Mouse (Mus musculus) lung, embryonic 14.5 days (tissue): ENCODE measurements around the gene Timm8a2. TPM values are rescaled to one million over a fixed set of nuclear protein-coding genes. Genes with fewer than 3 reads are reported as not detected.

Source experiments
- ATAC-seq: fragments of 200-750 bp; cut with Nextera tagmentation; 2 replicates; pipeline ENCODE4 v1.8.0; 2017; ENCODE audit warnings: mild to moderate bottlenecking, moderate TSS enrichment, moderate library complexity; ENCODE audit not compliant: insufficient read depth
- DNase-seq: peaks from one replicate; pipeline ENCODE4 v3.0.0-alpha.2; 2015
- H3K27ac ChIP-seq: fragments of 300-500 bp; sonication (generic); 2 replicates; pipeline ENCODE4 v1.5.1; 2014; ENCODE audit warnings: low read depth, mild to moderate bottlenecking, moderate library complexity
- H3K27me3 ChIP-seq: fragments of 300-500 bp; sonication (generic); 2 replicates; pipeline ENCODE4 v1.6.1; 2014; ENCODE audit warnings: low read length, control low read depth; ENCODE audit not compliant: insufficient read depth
- H3K36me3 ChIP-seq: fragments of 300-500 bp; sonication (generic); 2 replicates; pipeline ENCODE4 v1.6.1; 2014; ENCODE audit warnings: control low read depth; ENCODE audit not compliant: insufficient read depth
- H3K4me1 ChIP-seq: fragments of 300-500 bp; sonication (generic); 2 replicates; pipeline ENCODE4 v1.6.1; 2014; ENCODE audit warnings: antibody characterized with exemption, control low read depth; ENCODE audit not compliant: insufficient read depth
- H3K4me2 ChIP-seq: fragments of 300-500 bp; sonication (generic); 2 replicates; pipeline ENCODE4 v1.6.1; 2014; ENCODE audit warnings: mild to moderate bottlenecking
- H3K4me3 ChIP-seq: fragments of 300-500 bp; sonication (generic); 2 replicates; pipeline ENCODE4 v1.5.1; 2014; ENCODE audit warnings: low read depth, low read length
- H3K9ac ChIP-seq: fragments of 300-500 bp; sonication (generic); 2 replicates; pipeline ENCODE4 v1.6.1; 2014
- H3K9me3 ChIP-seq: fragments of 300-500 bp; sonication (generic); 2 replicates; pipeline ENCODE4 v1.6.1; 2016; ENCODE audit warnings: low read depth, low read length, control low read depth
- CTCF ChIP-seq: IDR thresholded peaks from 2 replicates; pipeline ENCODE4 v1.5.1; 2016; ENCODE audit warnings: antibody characterized with exemption, low read depth
- WGBS: fragments of 180-500 bp; shearing (Covaris S2); extraction: QIAGEN DNeasy Blood & Tissue Kit; methylation state at CpG from one replicate; pipeline ENCODE4 v1.1.7; 2014; 5-methylcytosine and 5-hydroxymethylcytosine counted together
- polyA plus RNA-seq: library from polyadenylated mRNA; unstranded; fragments of >200 nt; fragmentation: Nextera tagmentation; extraction: Ambion mirVana; gene quantifications from 2 replicates; pipeline ENCODE4 v1.2.1, GENCODE M21; 2014

The Timm8a2 gene
- polyA plus RNA-seq, 1 experiment from 2014 or later = not detected

DNA sequence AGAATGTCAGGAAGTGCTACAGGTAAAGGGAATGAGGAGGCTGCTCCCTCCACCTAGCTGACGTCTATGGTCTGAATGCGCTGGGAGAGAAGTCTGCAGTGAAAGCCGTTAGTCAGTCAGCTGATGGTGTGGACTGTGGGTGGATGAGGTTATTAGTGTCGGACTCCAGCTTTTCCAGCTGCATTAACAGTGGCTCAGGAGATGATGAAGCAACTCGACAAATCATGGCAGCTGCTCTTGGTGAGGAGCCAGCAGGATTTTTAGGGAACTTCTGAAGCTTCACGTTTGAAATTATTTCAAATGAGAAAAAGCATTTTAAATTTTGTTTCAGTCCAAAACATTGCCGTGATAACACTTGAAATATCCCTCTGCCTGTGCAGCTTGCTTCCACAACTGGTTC is 24.2 kb upstream of the Timm8a2 start:
- Histone ChIP-seq H3K27me3 (no peaks in the 10 kb centered on the region), H3K36me3 (peaks cover 25% of the 10 kb centered on the region; the same call in 1 of the 2 replicates), H3K4me3 (no peak overlapping the region), H3K9me3 (no peaks in the 10 kb centered on the region), H3K4me2 (no peak overlapping the region), H3K4me1 (no peaks in the 10 kb centered on the region), H3K9ac (no peak overlapping the region), H3K27ac (no peak overlapping the region)
- 67% methylated on average over 7 of the region's 7 CpGs for WGBS
- no peak for TF ChIP-seq CTCF
- ATAC-seq (no peak), DNase-seq (no peak)

DNA sequence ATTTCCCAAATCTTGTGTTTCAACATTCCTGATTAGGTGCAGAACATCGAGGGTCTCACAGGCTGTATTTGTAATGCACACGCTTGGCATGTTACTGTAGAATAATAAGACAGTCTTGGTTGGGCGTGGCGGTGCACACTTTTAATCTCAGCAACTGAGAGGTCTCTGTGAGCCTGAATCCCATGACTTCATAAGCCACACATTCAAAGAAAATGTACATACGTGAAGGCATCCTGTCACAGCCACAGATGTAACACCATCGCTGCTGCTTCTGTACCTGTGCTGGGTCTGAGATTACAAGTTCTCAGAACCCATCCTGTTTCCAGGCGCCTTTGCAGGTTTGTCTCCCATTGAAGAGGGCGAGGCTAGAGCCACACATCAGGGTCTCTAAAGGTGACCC is 22.7 kb upstream of the Timm8a2 start:
- no peak overlapping the region for H3K4me2 ChIP-seq
- H3K36me3 ChIP-seq = peaks cover 25% of the 10 kb centered on the region; the same call in 1 of the 2 replicates
- H3K27me3 ChIP-seq = no peaks in the 10 kb centered on the region
- no peak overlapping the region for H3K27ac ChIP-seq
- H3K4me1 ChIP-seq = no peaks in the 10 kb centered on the region
- 93% methylated on average over 8 of the region's 8 CpGs for WGBS
- no peak for DNase-seq
- TF ChIP-seq CTCF = no peak
- no peak overlapping the region for H3K9ac ChIP-seq
- no peaks in the 10 kb centered on the region for H3K9me3 ChIP-seq
- no peak overlapping the region for H3K4me3 ChIP-seq
- ATAC-seq = no peak

GRCm38 (mm10) chr14:122012193-122012592 is 22.3 kb upstream of the Timm8a2 start:
- H3K27me3 ChIP-seq = no peaks in the 10 kb centered on the region
- no peaks in the 10 kb centered on the region for H3K9me3 ChIP-seq
- TF ChIP-seq CTCF = no peak
- no peak overlapping the region for H3K4me2 ChIP-seq
- no peak overlapping the region for H3K27ac ChIP-seq
- H3K4me1 ChIP-seq = no peaks in the 10 kb centered on the region
- DNase-seq (no peak), ATAC-seq (no peak)
- 63% methylated on average over 5 of the region's 5 CpGs for WGBS
- H3K9ac ChIP-seq = no peak overlapping the region
- H3K4me3 ChIP-seq = no peak overlapping the region
- peaks cover 25% of the 10 kb centered on the region; the same call in 1 of the 2 replicates for H3K36me3 ChIP-seq

- no peak for ATAC-seq
- WGBS = 64% methylated on average over 13 of the region's 13 CpGs
- Histone ChIP-seq H3K27ac (no peak overlapping the region), H3K4me2 (no peak overlapping the region), H3K4me1 (no peaks in the 10 kb centered on the region), H3K36me3 (peaks cover 25% of the 10 kb centered on the region; the same call in 1 of the 2 replicates), H3K27me3 (no peaks in the 10 kb centered on the region), H3K9ac (no peak overlapping the region), H3K4me3 (no peak overlapping the region), H3K9me3 (no peaks in the 10 kb centered on the region)
- no peak for TF ChIP-seq CTCF
- no peak for DNase-seq
Observed at GRCm38 (mm10) chr14:122012814-122013213, 21.7 kb upstream of the Timm8a2 start.

DNA sequence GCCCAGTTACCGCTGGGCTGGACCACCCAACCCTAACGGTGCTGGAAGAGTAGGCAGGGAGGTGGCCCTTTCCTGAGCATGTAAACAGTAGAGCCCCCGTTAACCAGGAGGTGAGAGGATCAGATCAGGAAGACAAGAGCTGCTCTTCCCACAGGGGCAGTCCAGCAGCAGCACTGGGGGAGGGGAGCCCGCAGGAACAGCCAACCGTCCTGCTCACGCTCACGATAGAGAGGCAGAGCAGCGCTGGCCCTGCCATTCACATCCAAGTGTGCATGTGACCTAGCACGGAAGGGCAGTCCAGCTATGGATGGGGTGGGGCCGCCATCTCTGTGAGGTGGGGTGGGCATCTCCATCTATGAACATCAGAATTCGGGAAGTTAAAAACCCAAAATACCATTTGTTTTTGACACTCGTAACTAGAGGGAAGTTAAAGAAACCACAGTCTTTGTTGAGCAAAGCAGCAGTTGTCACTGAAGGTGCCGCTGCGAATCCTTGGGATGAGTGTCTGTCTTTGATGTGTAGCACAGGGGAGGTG is 21.0 kb upstream of the Timm8a2 start:
- no peak for TF ChIP-seq CTCF
- Histone ChIP-seq H3K4me3 (no peak overlapping the region), H3K4me1 (no peaks in the 10 kb centered on the region), H3K9ac (no peak overlapping the region), H3K27ac (no peak overlapping the region), H3K9me3 (no peaks in the 10 kb centered on the region), H3K4me2 (no peak overlapping the region), H3K27me3 (no peaks in the 10 kb centered on the region), H3K36me3 (peaks cover 22% of the 10 kb centered on the region; the same call in 1 of the 2 replicates)
- ATAC-seq (peak; percentile 38), DNase-seq (peak; percentile 6)
- 64% methylated on average over 14 of the region's 14 CpGs for WGBS

DNA sequence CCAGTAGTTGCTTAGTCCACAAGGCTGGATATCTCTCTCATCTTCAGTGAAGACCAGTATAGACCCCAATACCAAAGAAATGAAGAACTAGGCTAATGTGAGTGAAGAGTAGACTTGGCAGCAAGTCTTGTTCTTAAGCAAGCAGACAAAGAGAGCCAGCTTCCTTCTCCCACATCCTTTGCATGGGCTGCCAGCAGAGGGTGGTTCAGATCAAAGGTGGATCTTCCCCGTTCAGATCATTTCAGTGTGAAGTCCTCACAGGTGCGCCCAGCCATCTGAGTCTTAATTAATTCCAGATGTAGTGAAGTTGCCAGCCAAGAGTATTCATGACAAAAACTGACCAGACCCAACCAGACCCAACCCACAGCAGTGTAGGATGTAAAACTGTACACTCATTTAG is 16.5 kb upstream of the Timm8a2 start:
- Histone ChIP-seq H3K36me3 (0 out of 2 replicates have a peak, but pooled peaks cover 4% of the 10 kb centered on the region), H3K4me3 (no peak overlapping the region), H3K9me3 (no peaks in the 10 kb centered on the region), H3K9ac (no peak overlapping the region), H3K4me1 (no peaks in the 10 kb centered on the region), H3K27me3 (no peaks in the 10 kb centered on the region), H3K4me2 (no peak overlapping the region), H3K27ac (no peak overlapping the region)
- no peak for ATAC-seq
- WGBS = 78% methylated on average over 2 of the region's 2 CpGs
- no peak for DNase-seq
- no peak for TF ChIP-seq CTCF

DNA sequence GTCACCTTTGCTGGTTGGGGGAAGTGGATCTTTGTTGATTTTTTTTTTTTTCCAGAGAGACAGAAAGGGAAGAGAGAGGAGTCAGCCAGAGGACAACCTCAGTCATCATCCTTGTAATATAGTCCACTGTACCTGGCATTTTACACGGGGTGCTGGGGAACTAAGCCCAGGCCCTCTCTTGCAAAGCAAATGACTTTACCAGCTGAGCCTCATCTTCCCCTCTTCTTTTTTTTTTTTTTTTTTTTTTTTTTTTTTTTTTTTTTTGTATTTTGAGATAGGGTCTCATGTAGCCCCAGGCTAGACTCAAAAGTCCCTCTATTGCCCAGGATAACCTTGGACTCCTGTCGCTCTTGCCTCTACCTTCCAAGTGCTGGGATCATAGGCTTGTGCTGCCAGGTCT is 15.1 kb upstream of the Timm8a2 start:
- Histone ChIP-seq H3K27me3 (no peaks in the 10 kb centered on the region), H3K9me3 (no peaks in the 10 kb centered on the region), H3K9ac (no peak overlapping the region), H3K4me1 (no peaks in the 10 kb centered on the region), H3K4me3 (no peak overlapping the region), H3K4me2 (no peak overlapping the region), H3K36me3 (0 out of 2 replicates have a peak, but pooled peaks cover 5% of the 10 kb centered on the region), H3K27ac (no peak overlapping the region)
- no peak for TF ChIP-seq CTCF
- ATAC-seq = no peak
- WGBS = 91% methylated on average over 2 of the region's 2 CpGs
- no peak for DNase-seq

- no peak overlapping the region for H3K4me2 ChIP-seq
- 0 out of 2 replicates have a peak, but pooled peaks cover 5% of the 10 kb centered on the region for H3K36me3 ChIP-seq
- H3K9me3 ChIP-seq = no peaks in the 10 kb centered on the region
- no peak overlapping the region for H3K27ac ChIP-seq
- ATAC-seq (no peak), DNase-seq (no peak)
- TF ChIP-seq CTCF = no peak
- WGBS = 84% methylated on average over 6 of the region's 6 CpGs
- no peak overlapping the region for H3K4me3 ChIP-seq
- no peak overlapping the region for H3K9ac ChIP-seq
- no peaks in the 10 kb centered on the region for H3K27me3 ChIP-seq
- H3K4me1 ChIP-seq = no peaks in the 10 kb centered on the region
Observed at GRCm38 (mm10) chr14:122020567-122020966, 13.9 kb upstream of the Timm8a2 start.
